Mouse (Mus musculus): ENCODE measurements around the gene Asic3.

Asic3 gene

DNA sequence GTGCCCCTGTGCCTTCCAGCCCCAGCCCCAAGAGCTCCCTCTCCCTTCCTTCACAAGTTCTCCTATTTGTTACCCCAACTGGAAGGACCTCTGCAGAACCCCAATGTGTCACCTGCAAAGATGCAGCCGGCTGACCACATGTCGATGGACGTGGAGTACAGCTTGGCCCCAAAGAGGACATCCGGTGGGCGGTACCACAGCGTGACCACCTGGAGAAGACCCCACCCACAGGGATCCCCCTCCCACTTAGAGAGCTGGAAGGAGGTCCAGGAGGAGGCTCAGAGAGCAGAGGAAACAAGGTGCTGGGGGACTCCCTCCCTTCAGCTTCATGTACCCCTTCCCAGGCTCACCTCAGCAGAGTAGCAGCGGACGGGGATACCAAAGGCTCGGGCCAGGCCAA, 7.2 kb downstream of the Asic3 start:
- DNase-seq (ENCODE audit: low read depth, low spot score), result no peak

DNA sequence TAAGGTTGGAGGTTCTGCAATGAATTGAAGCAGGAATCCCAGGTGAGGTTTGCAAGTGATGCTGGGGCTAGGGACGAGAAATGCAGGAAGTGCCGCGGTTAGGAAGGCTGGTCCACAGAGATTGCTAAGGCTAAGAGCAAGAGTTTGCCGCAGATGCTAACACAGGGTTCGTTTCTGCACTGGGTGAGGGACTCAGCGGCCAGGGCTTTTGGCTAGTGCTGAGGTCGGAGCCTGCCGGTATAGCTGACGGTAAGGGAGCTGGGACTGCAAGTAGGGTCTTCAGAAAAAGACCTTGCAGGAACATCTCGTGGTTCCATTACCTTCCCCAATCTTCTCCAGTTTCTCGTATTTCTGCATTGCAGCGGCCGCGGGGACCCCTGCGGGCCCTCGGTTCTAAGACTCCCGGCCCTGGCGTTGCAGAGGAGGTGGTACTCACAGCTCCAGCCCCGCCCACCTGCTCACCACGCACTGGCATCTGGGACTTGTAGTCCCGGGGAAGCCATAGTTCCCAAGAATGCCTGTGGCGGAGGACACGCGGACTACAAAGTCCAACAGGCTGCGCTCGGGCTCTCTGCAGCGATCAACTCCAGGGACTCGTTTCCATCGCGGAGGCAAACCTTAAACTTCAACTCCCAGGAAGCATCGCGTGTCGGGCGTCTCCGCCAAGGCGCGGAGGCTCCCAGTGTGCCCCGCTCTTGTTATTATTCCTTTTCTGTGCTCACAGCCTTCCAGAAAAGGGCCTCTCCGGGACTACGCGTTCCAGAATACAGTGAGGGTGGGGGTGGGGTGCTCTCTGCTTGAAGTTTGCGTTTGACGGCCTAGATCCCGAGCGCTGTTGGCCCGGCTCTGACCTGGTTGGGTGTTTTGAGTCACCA, 10.2 kb downstream of the Asic3 start, which contains the start of the genes Cdk5 and Slc4a2:
TSS of gene Cdk5 (minus strand) at position 402 of the 875 bp plus-strand sequence.
TSS of gene Slc4a2 (plus strand) at position 709 of the 875 bp plus-strand sequence.
- peak; percentile 100 for DNase-seq (ENCODE audit: low read depth, low spot score)

DNA sequence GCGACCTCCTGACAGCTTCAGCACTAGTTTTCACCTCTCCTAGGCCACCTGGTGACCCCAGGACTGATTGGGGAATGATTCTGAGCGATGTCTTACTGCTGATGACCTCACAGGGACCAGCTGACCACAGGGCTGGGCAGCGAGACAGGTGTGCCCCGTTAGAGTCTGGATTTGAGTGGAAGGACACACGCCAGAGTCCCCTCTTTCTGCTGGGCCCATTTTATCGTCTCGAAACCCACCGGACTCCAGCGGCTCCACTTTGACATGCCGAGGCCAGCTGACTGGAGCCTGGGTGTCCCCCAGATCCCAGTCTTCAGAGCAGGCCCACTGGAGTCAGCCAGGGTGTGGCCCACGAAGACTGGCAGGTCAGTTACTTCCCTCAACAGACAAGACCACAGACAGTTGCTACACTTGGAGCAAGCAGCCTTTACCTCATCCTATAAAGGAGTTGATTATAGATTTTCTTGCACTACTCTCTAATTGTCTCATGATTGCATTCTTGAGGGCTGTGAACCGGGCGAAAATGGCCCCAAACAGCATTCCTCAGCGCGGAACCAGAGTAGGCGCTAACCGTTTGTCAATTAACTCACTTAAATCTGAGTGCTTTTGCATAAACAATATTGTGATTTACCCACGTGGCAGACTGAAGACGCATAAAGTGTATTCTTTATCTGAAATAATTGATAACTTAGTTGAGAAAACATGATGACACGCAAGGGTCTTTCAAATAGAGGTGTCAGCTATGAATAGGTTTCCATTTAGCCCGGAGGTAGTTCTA, 11.0 kb downstream of the Asic3 start:
- no peak for DNase-seq (ENCODE audit: low read depth, low spot score)

DNA sequence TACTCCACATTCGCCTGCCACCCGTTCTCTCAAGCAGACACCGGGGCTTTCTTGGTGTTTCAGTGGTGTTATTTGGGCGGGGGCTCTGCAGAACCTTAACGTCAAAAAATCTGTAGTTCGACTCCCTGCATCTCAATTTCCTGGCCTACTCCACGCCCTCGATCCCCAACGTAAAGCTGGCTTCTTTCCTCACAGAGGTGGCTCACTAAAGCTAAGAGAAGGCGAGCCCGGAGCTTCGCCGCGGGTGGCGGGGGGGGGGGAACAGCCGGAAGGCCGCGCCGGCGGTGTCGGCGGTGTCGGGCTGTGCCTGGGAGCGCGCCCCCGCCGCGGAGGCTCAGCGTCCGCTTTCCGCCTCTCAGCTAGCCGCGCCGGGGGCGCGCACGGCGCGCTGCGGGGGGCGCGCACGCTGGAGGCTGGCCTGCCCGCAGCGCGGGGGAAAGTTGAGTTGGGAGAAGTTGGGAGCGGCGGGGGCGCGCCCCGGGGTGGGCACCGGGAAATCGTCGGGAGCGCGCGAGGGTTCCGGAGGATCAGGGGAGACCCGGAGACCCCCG, 11.7 kb downstream of the Asic3 start:
- peak; percentile 75 for DNase-seq (ENCODE audit: low read depth, low spot score)

DNA sequence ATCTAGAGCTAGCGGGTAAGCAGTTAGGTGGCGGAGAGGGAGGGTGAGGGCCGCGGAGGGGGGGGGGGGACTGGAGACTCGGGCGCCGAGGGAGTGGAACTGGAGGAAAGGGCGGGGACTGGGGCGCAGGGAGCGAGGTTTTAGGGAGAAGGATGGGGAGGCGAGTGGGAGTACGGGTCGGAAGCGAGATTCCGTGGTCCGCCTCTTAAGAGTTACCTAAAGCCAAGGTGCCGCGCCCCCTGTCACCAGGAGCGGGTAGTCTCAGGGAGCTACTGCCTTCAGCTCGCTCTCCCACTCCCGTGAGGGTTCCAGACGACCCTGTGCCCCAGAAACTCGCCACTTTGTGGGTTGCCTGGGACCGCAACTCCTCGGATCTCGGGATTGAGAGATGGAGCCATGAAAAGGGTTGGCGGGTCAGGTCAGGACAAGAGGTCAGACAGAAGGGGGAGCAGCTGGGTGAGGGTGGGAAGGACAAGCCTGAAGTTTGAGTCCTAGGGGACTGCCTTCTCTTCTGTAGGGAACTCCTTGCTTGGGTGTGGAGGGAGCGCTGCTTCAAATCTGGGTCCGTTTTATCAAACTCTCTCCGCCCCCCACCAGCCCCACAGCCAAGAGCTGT, 12.3 kb downstream of the Asic3 start:
- peak; percentile 71 for DNase-seq (ENCODE audit: low read depth, low spot score)

DNA sequence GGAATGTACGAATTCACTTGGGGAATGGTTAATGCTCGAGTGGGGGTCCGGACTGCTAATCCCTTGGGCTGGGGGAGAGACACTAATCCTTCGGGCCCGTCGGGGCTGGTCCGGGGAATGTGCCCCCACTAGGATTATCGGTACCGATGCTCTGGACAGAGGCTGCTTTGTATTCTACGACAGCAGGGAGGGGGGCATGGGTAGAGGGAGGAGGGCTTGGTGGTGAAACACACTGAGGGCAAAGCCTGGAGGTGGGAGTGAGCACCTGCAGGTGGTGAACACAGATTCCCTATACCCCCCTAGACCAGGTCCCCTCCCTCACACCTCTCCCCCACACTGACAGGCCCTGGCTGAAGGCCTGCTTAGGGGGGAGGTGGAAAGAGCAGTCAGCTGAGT, 12.8 kb downstream of the Asic3 start:
- DNase-seq (ENCODE audit: low read depth, low spot score), result peak; percentile 24

DNA sequence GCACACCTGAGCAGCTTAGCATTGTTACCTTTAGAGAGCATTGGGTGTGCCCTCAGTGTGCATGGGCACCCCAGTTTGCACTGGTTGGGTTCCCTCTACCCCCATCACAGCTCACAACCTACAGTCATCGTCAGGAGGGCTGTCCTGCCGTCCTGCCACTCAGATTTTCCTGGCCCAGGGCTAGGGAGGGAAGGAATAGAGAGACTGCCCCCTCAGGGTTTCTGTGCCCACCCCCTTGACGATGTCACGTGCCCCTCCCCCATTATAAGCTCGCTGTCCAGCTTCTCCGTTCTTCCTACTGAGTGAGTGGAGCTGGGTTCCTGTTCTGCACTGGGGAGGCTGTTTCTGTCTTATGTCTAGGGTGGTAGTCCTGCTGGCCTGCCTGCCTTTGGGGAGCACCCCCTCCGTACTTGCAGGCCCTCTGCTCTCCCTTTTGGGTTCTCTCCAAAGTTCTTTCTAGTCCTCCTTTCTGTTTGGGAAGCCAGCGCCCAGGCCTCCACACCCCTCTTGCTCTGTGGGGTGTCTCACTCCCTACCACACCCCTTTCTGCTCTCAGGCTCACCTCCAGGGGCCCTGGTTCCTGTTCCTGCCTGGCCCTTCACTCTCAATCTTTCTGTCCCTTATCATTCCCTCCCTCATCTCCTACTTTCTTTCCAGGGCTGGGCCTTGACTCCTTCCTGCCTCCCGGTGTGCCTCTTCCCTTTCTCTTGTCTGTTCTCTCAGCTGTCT, 13.5 kb downstream of the Asic3 start:
- DNase-seq (ENCODE audit: low read depth, low spot score), result peak; percentile 21

DNA sequence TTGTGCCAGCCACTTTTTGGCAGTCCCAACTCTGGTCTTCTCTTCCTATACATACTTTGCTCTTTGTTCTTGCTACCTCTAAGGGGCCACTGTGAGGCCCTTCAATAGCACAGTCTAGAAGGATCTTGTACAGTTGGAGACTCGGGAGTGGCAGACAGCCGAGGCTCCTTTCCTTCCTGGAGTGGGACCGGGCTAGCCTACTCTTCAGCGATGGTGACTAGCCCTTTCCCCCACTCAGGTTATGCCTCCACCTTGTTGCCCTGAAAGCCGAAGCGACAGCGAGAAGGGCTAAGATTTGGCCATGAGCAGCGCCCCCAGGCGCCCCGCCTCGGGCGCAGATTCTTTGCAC, 14.1 kb downstream of the Asic3 start:
- DNase-seq (ENCODE audit: low read depth, low spot score), result no peak

DNA sequence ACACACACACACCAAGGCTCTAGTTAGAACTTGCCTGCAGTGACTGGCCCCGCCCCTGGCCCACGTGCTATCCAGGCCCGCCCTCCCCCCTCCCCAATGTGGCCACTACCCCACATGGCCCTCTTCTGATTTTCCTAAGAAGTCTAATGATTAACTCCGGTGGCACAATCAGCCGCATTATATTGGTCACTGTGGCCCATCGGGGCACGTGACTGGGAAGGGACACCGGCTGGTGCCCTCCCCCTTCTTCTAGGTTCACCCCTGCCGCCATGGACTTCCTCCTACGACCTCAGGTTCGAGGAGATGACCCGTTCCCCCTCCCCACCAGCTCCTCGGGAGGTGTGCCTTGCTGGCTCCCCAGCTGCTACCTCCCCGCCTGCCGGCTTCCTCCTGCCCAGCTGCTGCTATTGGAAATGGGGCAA, 14.8 kb downstream of the Asic3 start:
- no peak for DNase-seq (ENCODE audit: low read depth, low spot score)

DNA sequence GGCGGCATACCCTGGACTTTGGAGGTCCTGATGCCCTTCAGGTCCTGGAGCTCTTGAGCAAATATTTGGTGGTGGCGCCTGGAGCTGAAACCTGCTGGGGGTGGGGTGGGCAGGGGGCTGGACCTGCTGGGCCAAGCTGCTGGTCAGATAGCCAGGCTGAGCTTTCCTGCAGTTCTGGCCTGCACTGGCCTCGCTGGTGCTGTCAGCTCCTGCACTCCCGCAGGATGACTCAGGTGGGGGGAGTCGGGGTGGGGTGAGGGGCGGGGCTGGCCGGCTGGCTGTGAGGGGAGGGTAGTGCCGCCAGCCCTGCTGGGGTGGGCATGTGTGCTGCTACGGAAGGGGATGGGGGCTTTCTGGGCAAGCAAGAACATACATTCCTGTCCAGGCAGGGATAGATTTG, 15.4 kb downstream of the Asic3 start:
- no peak for DNase-seq (ENCODE audit: low read depth, low spot score)

DNA sequence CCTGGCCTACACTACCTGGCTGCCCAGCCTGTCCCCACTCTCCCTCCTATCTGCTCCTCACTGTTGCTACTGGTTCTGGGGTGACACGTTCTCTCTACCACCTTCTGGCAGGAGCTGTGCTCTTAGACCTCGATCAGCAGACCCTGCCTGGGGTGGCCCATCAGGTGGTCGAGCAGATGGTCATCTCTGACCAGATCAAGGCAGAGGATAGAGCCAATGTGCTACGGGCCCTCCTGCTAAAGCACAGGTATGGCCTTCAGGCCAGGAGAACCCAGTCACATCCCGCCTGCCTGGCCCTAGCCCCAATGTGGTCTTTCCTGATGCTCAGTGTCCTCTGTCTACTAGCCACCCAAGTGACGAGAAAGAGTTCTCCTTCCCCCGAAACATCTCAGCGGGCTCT, 20.8 kb downstream of the Asic3 start:
- DNase-seq (ENCODE audit: low read depth, low spot score), result no peak

DNA sequence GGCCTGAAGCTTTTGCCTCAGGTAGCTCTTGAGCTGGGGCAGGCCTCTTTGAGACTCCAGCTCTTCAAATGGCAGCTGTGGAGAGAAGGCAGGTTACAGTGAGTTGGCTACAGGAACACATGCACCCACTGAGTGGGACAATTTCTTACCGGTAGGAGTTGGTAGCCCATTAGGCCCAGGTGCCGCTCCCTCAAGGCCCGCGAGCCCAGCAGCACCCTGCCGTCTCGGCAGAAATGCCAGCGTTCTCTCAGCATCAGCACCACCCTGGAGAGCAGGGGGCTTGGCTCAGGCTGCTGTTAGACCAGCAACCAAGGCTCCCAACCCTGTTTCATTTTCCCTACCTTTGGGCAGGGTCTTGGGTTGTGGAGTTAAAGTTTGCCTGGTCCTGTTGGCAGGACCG, 28.0 kb downstream of the Asic3 start:
- no peak for DNase-seq (ENCODE audit: low read depth, low spot score)

DNA sequence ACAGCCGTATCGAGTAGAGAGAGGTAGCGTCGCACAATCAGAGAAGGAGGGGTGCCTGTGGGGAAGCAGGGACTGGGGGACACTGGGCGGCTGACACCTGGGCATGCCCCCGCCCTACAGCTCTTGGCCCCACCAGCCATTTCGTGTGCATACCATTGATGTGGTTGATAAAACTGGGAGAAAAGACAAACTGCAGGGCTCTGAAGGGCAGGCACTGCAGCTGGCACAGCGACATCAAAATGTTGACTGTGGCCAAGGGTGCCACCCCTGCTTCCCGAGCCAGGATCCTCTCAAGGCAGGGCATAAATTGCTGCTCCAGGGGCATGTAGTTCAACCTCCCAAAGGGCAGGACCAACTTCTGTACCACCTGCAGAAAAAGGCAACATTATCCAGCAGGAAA, 28.8 kb downstream of the Asic3 start:
- DNase-seq (ENCODE audit: low read depth, low spot score), result no peak

DNA sequence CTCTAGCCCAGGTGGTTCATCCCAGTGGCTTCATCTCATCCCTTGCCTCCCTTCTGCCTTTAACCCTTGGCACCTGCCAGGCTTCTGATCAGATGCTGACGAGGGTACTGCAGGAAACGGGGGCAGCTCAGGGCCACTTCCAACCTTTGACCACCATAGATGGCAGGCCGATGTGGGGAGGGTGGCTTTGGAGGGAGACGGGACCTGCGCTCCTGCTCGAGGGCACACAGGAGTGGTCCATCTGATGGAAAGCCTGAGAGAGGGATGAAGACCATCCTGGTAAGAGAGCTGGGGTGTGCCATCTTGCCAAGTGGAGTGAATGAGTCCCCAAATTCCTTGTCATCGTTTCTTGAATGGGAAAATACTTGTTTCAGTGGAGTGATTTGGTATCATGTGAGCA, 30.0 kb downstream of the Asic3 start:
- DNase-seq (ENCODE audit: low read depth, low spot score), result no peak

DNA sequence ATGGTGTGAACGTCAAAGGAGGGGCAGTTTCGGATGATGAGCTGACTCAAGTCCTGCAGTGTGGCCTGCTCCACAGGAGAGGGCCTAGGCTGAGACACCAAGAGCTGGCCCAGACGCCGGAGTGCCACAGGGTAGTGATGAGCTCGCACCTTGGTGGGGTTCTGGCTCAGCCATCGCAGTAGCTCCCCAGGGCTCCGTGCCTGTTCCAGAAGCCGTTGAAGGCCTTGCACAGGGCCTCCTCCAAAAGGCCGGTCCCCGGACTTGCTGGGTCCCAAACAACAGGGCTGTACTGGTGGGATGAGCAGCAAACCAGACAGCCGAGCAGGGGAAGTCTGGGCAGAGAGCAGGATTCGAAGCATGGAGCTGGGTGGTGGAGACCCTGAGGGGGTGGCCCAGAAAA, 30.7 kb downstream of the Asic3 start:
- DNase-seq (ENCODE audit: low read depth, low spot score), result no peak

DNA sequence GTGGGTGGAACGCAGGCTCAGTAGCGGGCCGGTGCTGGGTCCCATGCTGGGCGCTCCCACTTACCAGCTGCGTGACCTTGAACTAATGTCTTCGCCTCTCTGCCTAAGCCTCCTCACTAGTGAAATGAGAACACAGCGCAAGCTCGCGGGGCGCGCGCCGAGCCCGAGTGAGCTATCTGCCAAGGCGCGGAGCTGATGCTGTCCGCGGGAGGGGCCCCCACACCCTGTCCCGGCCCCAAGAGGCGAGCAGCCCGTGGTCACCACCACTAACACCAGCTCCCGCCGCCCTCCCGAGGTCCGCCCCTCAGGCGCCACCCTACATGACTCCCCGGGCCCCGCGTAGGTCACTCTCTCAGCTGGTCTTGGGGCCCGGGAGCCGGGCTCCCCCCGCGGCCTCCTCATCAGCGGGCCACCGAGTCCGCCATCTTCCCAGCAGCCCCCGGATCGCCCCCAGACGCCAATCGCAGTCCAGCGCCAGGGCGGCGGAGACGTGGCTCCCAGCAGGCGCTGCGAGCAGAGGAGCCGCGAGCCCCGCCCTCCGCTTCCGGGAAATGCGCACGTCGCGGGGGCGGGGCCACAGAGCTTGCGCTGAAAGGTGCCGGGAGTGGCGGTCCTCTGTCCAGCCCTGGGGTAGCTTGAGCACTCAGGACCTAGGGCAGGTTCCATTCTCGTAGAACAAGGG, 31.7 kb downstream of the Asic3 start, which contains the start of gene Fastk:
TSS of gene Fastk (minus strand) at position 542 of the 682 bp plus-strand sequence.
- peak; percentile 89 for DNase-seq (ENCODE audit: low read depth, low spot score)

DNA sequence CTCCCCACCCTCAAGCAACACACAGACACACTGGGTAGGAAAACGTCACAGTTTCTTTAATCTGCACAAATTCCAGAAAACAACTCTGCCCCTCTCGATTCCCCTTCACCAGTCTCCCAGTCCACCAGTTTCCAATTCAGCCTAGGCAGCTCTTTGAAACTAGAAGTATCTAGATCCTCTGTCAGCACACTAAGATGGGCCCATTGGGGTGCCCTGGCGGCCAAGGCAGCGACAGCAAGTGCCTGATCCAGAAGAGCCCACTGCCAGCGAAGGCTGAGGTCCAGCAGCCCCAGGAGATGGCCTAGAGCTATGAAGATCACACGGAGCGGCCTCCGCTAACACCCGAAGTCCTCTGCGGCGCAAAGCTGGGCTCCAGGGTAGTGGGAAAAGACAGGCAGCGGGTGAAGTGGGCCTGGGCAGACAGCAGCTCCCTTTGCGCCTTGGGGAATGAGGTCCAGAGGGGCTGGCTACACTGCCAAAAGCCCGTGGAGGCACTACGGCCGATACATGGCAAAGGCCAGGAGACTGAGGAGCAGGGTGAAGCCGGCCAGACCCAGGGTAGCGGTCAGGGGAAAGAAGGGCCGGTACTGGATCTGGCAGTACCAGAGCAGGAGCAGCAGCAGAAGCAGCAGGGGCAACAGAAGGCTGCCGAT, 32.4 kb downstream of the Asic3 start:
- DNase-seq (ENCODE audit: low read depth, low spot score), result no peak

DNA sequence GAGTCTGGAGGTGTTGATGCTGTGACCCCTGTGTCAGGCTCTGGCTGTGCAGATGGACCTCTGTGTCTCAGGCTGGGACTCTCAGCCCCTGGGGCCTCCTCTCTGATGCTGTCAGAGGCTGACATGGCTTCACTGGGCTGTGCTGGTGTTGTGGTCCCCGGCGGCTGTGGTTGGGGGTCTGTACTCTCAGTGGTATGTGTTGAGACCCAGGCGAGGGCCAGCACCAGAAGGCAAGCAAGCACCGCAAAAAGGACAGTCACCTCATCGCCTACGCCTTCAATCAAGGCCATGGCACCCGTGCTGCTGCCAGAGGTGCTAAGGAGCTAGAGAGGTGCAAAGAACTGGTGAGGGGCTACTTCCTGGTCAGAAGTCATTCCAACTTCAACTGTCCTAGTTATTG, 33.4 kb downstream of the Asic3 start:
- DNase-seq (ENCODE audit: low read depth, low spot score), result no peak

DNA sequence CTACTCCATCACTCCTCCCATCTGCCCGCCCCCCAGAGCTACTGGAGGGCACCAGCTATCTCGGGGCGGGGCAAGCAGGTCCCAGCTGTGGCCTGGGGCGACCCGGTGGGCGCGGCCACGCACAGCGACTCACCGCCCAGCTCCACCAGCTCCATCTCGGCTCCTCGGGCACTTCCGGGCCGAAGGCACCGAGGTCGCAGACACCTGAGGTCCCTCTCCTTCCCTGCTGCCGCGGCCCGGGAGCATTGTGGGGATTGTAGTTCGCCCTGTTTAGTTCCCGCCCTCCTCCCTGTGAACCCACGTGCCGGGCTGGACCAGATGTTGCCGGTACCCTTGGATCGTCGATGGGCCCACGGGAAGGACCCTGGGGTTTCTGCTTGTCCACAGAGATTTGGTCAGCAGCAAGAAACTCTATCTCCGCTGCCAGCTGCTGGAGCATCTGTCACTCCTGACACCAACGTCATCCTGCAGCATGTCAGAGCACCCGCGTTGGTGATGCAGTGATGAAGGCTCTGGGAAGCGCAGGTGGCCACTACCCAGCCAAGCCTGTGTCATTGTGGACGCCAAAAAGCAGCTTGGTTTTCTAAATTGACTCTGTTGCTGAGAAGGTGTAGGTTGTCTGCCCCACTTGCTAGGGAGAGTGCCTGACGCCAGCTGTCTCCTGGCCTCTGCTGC, 34.6 kb downstream of the Asic3 start, which contains the start of gene Tmub1:
TSS of gene Tmub1 (minus strand) at position 231 of the 675 bp plus-strand sequence.
- DNase-seq (ENCODE audit: low read depth, low spot score), result peak; percentile 93

Measured in ES-CJ7 (cell line).